Mouse (Mus musculus): ENCODE data around the gene Hdac9. TPM values are rescaled to one million over a fixed set of nuclear protein-coding genes. Genes with fewer than 3 reads are reported as not detected.

Gene Hdac9
- polyA plus RNA-seq, 1 experiment from 2014 or later = 6.7 TPM

- Histone ChIP-seq H3K9me3 (replicated peaks; ENCODE audit: control insufficient read depth, low read length) (no peaks in the 10 kb centered on the region), H3K4me1 (ENCODE audit: control insufficient read depth, insufficient read depth, low read length) (no peaks in the 10 kb centered on the region), H3K4me2 (ENCODE audit: low read depth, low read length) (no peak overlapping the region), H3K9ac (replicated peaks; ENCODE audit: low read length) (no peak overlapping the region), H3K4me3 (ENCODE audit: low read depth, low read length) (no peak overlapping the region), H3K36me3 (replicated peaks; ENCODE audit: control insufficient read depth, insufficient read depth, low read depth, low read length) (no peaks in the 10 kb centered on the region), H3K27ac (replicated peaks; ENCODE audit: low read depth, low read length) (no peak overlapping the region), H3K27me3 (ENCODE audit: control insufficient read depth, insufficient read depth, low read length) (no peaks in the 10 kb centered on the region)
- DNase-seq (ENCODE audit: low spot score) (no peak), ATAC-seq (replicated peaks; ENCODE audit: insufficient number of reproducible peaks, low FRiP score, low TSS enrichment, low read depth) (no peak)
- WGBS = 85% methylated on average over 3 of the region's 3 CpGs
These were observed 419.2 kb downstream of the Hdac9 start for GRCm38 (mm10) chr12:34497702-34498101.

- H3K27me3 ChIP-seq (ENCODE audit: control insufficient read depth, insufficient read depth, low read length) = no peaks in the 10 kb centered on the region
- H3K4me1 ChIP-seq (ENCODE audit: control insufficient read depth, insufficient read depth, low read length) = no peaks in the 10 kb centered on the region
- no peak overlapping the region for H3K4me2 ChIP-seq (ENCODE audit: low read depth, low read length)
- H3K9me3 ChIP-seq (replicated peaks; ENCODE audit: control insufficient read depth, low read length) = no peaks in the 10 kb centered on the region
- peak; percentile 29 for DNase-seq (ENCODE audit: low spot score)
- no peak overlapping the region for H3K4me3 ChIP-seq (ENCODE audit: low read depth, low read length)
- H3K9ac ChIP-seq (replicated peaks; ENCODE audit: low read length) = no peak overlapping the region
- no peak overlapping the region for H3K27ac ChIP-seq (replicated peaks; ENCODE audit: low read depth, low read length)
- ATAC-seq (replicated peaks; ENCODE audit: insufficient number of reproducible peaks, low FRiP score, low TSS enrichment, low read depth) = no peak
- H3K36me3 ChIP-seq (replicated peaks; ENCODE audit: control insufficient read depth, insufficient read depth, low read depth, low read length) = no peaks in the 10 kb centered on the region
- 44% methylated on average over 3 of the region's 3 CpGs for WGBS
These were observed 421.0 kb downstream of the Hdac9 start for GRCm38 (mm10) chr12:34495940-34496339.

DNA sequence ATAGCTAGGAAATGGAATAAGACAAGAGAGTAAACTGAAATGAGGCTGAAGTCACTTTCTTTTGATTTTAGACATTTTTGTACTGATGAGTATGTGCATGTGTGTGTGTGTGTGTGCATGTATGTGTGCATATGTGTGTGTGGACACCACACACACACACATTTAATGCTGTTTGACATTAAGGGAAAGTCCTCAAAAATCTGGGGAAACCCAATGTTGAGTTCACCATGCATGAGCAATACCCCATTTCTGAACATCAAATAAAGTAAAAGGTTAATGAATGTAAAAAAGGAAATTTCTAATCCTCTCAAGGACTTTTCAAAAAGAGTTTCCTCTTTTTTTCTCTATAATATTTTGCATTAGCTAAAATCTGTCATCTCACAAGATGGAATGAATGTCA lies 427.3 kb downstream of the Hdac9 start:
- no peaks in the 10 kb centered on the region for H3K27me3 ChIP-seq (ENCODE audit: control insufficient read depth, insufficient read depth, low read length)
- H3K27ac ChIP-seq (replicated peaks; ENCODE audit: low read depth, low read length) = no peak overlapping the region
- H3K4me1 ChIP-seq (ENCODE audit: control insufficient read depth, insufficient read depth, low read length) = no peaks in the 10 kb centered on the region
- DNase-seq (ENCODE audit: low spot score) (no peak), ATAC-seq (replicated peaks; ENCODE audit: insufficient number of reproducible peaks, low FRiP score, low TSS enrichment, low read depth) (no peak)
- no peak overlapping the region for H3K4me2 ChIP-seq (ENCODE audit: low read depth, low read length)
- H3K9me3 ChIP-seq (replicated peaks; ENCODE audit: control insufficient read depth, low read length) = no peaks in the 10 kb centered on the region
- no peaks in the 10 kb centered on the region for H3K36me3 ChIP-seq (replicated peaks; ENCODE audit: control insufficient read depth, insufficient read depth, low read depth, low read length)
- H3K9ac ChIP-seq (replicated peaks; ENCODE audit: low read length) = no peak overlapping the region
- H3K4me3 ChIP-seq (ENCODE audit: low read depth, low read length) = no peak overlapping the region

DNA sequence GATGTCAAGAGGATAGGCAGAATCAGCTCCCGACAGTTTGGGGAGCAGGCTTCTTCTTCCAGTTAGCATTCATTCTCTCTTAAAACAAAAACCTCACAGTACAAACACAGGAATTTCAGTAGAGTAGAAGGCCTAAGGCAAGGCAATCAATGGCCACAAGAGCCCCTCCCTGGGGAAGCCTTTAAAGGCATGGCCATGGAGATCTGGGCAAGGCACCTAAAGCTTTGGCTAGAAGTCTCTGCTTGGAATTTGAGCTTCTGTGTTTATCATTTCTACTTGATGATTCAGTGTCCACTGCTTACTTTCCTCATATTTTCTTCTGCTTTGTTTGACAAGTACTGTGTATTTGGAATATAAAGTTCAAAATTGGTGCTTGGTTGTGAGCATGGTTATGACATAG lies 429.2 kb downstream of the Hdac9 start:
- Histone ChIP-seq H3K9ac (replicated peaks; ENCODE audit: low read length) (no peak overlapping the region), H3K36me3 (replicated peaks; ENCODE audit: control insufficient read depth, insufficient read depth, low read depth, low read length) (no peaks in the 10 kb centered on the region), H3K4me2 (ENCODE audit: low read depth, low read length) (no peak overlapping the region), H3K27ac (replicated peaks; ENCODE audit: low read depth, low read length) (no peak overlapping the region), H3K4me3 (ENCODE audit: low read depth, low read length) (no peak overlapping the region), H3K27me3 (ENCODE audit: control insufficient read depth, insufficient read depth, low read length) (no peaks in the 10 kb centered on the region), H3K9me3 (replicated peaks; ENCODE audit: control insufficient read depth, low read length) (no peaks in the 10 kb centered on the region), H3K4me1 (ENCODE audit: control insufficient read depth, insufficient read depth, low read length) (no peaks in the 10 kb centered on the region)
- WGBS = 60% methylated on average over 1 of the region's 1 CpGs
- ATAC-seq (replicated peaks; ENCODE audit: insufficient number of reproducible peaks, low FRiP score, low TSS enrichment, low read depth) (no peak), DNase-seq (ENCODE audit: low spot score) (no peak)

DNA sequence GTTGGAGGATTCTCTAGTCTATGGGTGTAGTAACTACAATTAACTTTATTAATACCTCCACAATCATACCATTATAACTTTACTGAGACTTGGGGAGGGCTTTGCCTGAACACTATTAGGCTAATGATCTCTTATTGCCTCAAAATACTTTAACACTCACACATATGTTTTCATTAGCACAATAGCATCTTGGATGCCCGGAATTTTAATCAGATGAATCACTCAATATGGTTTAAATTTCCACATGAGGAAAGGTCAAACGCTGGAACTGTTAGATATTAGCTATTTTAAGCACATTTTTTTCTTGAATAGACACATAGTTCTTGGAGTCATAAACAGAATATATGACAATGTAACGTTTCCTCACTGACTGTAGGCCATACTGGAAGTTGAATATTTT lies 429.9 kb downstream of the Hdac9 start:
- Histone ChIP-seq H3K4me3 (ENCODE audit: low read depth, low read length) (no peak overlapping the region), H3K36me3 (replicated peaks; ENCODE audit: control insufficient read depth, insufficient read depth, low read depth, low read length) (no peaks in the 10 kb centered on the region), H3K4me2 (ENCODE audit: low read depth, low read length) (no peak overlapping the region), H3K27me3 (ENCODE audit: control insufficient read depth, insufficient read depth, low read length) (no peaks in the 10 kb centered on the region), H3K9ac (replicated peaks; ENCODE audit: low read length) (no peak overlapping the region), H3K27ac (replicated peaks; ENCODE audit: low read depth, low read length) (no peak overlapping the region), H3K9me3 (replicated peaks; ENCODE audit: control insufficient read depth, low read length) (no peaks in the 10 kb centered on the region), H3K4me1 (ENCODE audit: control insufficient read depth, insufficient read depth, low read length) (no peaks in the 10 kb centered on the region)
- 56% methylated on average over 3 of the region's 3 CpGs for WGBS
- ATAC-seq (replicated peaks; ENCODE audit: insufficient number of reproducible peaks, low FRiP score, low TSS enrichment, low read depth) (no peak), DNase-seq (ENCODE audit: low spot score) (no peak)

- Histone ChIP-seq H3K4me2 (ENCODE audit: low read depth, low read length) (no peak overlapping the region), H3K36me3 (replicated peaks; ENCODE audit: control insufficient read depth, insufficient read depth, low read depth, low read length) (no peaks in the 10 kb centered on the region), H3K9ac (replicated peaks; ENCODE audit: low read length) (no peak overlapping the region), H3K27me3 (ENCODE audit: control insufficient read depth, insufficient read depth, low read length) (no peaks in the 10 kb centered on the region), H3K27ac (replicated peaks; ENCODE audit: low read depth, low read length) (no peak overlapping the region), H3K4me3 (ENCODE audit: low read depth, low read length) (no peak overlapping the region), H3K9me3 (replicated peaks; ENCODE audit: control insufficient read depth, low read length) (no peaks in the 10 kb centered on the region), H3K4me1 (ENCODE audit: control insufficient read depth, insufficient read depth, low read length) (no peaks in the 10 kb centered on the region)
- WGBS = 82% methylated on average over 2 of the region's 2 CpGs
- DNase-seq (ENCODE audit: low spot score) (no peak), ATAC-seq (replicated peaks; ENCODE audit: insufficient number of reproducible peaks, low FRiP score, low TSS enrichment, low read depth) (no peak)
These were observed 430.9 kb downstream of the Hdac9 start for GRCm38 (mm10) chr12:34486016-34486415.

DNA sequence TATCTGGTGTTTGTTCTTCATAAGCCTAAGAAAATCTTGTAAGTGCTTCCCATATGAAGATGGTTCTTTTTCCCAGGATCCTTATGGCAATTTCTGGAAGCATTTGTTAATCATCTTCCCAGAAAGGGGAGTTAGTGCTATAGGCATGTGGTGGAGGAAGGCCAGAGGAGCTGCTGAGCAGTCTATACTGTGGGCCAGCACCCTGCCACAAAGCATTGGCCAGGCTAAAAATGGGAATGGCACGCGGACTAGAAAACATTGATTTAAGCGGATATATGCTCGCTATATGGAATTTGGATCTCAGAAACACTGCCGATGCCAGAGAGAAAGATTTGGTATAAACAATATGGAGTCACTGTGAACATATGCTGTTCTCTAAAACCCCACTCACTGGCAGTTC lies 435.2 kb downstream of the Hdac9 start:
- DNase-seq (ENCODE audit: low spot score) (no peak), ATAC-seq (replicated peaks; ENCODE audit: insufficient number of reproducible peaks, low FRiP score, low TSS enrichment, low read depth) (no peak)
- H3K9me3 ChIP-seq (replicated peaks; ENCODE audit: control insufficient read depth, low read length) = no peaks in the 10 kb centered on the region
- H3K4me3 ChIP-seq (ENCODE audit: low read depth, low read length) = no peak overlapping the region
- H3K27ac ChIP-seq (replicated peaks; ENCODE audit: low read depth, low read length) = no peak overlapping the region
- H3K9ac ChIP-seq (replicated peaks; ENCODE audit: low read length) = no peak overlapping the region
- H3K27me3 ChIP-seq (ENCODE audit: control insufficient read depth, insufficient read depth, low read length) = no peaks in the 10 kb centered on the region
- no peaks in the 10 kb centered on the region for H3K4me1 ChIP-seq (ENCODE audit: control insufficient read depth, insufficient read depth, low read length)
- no peaks in the 10 kb centered on the region for H3K36me3 ChIP-seq (replicated peaks; ENCODE audit: control insufficient read depth, insufficient read depth, low read depth, low read length)
- H3K4me2 ChIP-seq (ENCODE audit: low read depth, low read length) = no peak overlapping the region
- 88% methylated on average over 5 of the region's 5 CpGs for WGBS

DNA sequence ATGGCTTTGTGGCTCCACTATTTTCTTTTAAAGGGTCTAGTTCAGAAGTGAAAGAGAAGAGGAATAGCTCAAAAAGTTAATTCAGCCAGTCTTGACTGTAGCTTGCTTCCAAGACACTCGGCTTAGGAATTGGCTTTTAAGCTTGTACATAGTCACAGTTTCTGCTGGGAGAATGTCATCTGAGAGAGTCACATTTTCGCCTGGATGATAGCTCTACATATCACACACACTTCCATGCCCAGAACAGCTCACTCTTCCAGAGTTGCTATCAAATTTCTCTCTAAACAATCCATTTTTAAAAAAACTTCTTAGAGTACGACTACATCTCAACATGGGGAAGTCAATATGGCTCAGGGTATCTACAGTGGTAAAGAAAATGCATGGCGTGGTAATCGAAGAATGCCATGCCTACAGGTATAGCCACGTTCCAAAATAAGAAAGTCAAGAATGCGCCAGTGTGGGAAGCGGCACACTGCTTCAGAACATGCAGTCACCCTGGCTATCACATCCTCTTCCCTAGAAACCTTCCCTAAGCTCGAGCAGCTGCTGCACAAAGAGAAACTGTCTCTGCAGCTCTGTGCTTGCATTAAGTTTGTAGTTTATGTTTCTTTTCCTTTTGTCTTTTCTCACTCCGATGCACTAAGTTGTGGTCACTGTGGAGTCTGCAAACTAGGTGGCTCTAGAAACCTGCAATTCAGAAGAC lies 443.8 kb downstream of the Hdac9 start:
- WGBS = 76% methylated on average over 10 of the region's 10 CpGs
- Histone ChIP-seq H3K36me3 (replicated peaks; ENCODE audit: control insufficient read depth, insufficient read depth, low read depth, low read length) (no peaks in the 10 kb centered on the region), H3K27me3 (ENCODE audit: control insufficient read depth, insufficient read depth, low read length) (no peaks in the 10 kb centered on the region), H3K27ac (replicated peaks; ENCODE audit: low read depth, low read length) (no peak overlapping the region), H3K4me2 (ENCODE audit: low read depth, low read length) (no peak overlapping the region), H3K4me3 (ENCODE audit: low read depth, low read length) (no peak overlapping the region), H3K9me3 (replicated peaks; ENCODE audit: control insufficient read depth, low read length) (no peaks in the 10 kb centered on the region), H3K4me1 (ENCODE audit: control insufficient read depth, insufficient read depth, low read length) (no peaks in the 10 kb centered on the region), H3K9ac (replicated peaks; ENCODE audit: low read length) (no peak overlapping the region)
- DNase-seq (ENCODE audit: low spot score) = no peak
- ATAC-seq (replicated peaks; ENCODE audit: insufficient number of reproducible peaks, low FRiP score, low TSS enrichment, low read depth) = no peak
